Mouse (Mus musculus) CH12.LX (cell line): ENCODE data around the gene Fam178b. TPM values are rescaled to one million over a fixed set of nuclear protein-coding genes. Genes with fewer than 3 reads are reported as not detected.

Experiments
- DNase-seq: peaks from one replicate; pipeline ENCODE4 v3.0.0-alpha.2; 2013; ENCODE audit errors: extremely low read depth
- H3K27ac ChIP-seq: 2 replicates; pipeline ENCODE4 v1.5.1; 2012; ENCODE audit warnings: low read depth, mild to moderate bottlenecking, control low read depth, moderate library complexity; ENCODE audit not compliant: insufficient read depth
- H3K27me3 ChIP-seq: replicated peaks from 2 replicates; pipeline ENCODE3; 2012; ENCODE audit warnings: inconsistent platforms
- H3K36me3 ChIP-seq, 2 experiments: replicated peaks in 1 of 2; 2 replicates each; pipeline versions ENCODE3 to v1.6.1; 2012; ENCODE audit warnings: inconsistent platforms in 1 of 2, low read length in 1 of 2, mild to moderate bottlenecking in 1 of 2, mixed read lengths in 1 of 2, moderate library complexity in 1 of 2; ENCODE audit not compliant: control insufficient read depth in 1 of 2, insufficient read depth in 1 of 2
- H3K4me1 ChIP-seq, 2 experiments: 2 replicates each; pipeline ENCODE4 v1.6.1; 2012; ENCODE audit warnings: inconsistent platforms in 1 of 2, moderate library complexity in 1 of 2; ENCODE audit not compliant: insufficient read depth in 2 of 2, control insufficient read depth in 1 of 2
- H3K4me2 ChIP-seq: 2 replicates; pipeline ENCODE4 v1.6.1; 2012; ENCODE audit warnings: low read depth, mild to moderate bottlenecking, control low read depth; ENCODE audit not compliant: poor library complexity, insufficient read depth, severe bottlenecking
- H3K4me3 ChIP-seq, 3 experiments: fragments of 150-350 bp in 1 of 3; sonication (generic) in 1 of 3; replicated peaks in 1 of 3; 2 replicates each; pipeline versions ENCODE3 to v1.5.1; 2011 to 2012; ENCODE audit warnings: low read depth in 2 of 3, low read length in 2 of 3, mild to moderate bottlenecking in 2 of 3, moderate library complexity in 2 of 3, control low read depth in 1 of 3, improper control_type of control experiment in 1 of 3, inconsistent platforms in 1 of 3, mixed read lengths in 1 of 3; ENCODE audit not compliant: poor library complexity in 1 of 3
- H3K79me2 ChIP-seq: replicated peaks from 2 replicates; pipeline ENCODE4 v1.6.1; 2012; ENCODE audit warnings: mild to moderate bottlenecking, moderate library complexity; ENCODE audit not compliant: control insufficient read depth, poor library complexity, insufficient read depth, severe bottlenecking; ENCODE audit errors: extremely low read depth
- H3K9ac ChIP-seq: 2 replicates; pipeline ENCODE4 v1.6.1; 2012; ENCODE audit warnings: low read depth, mild to moderate bottlenecking, control low read depth, moderate library complexity; ENCODE audit not compliant: insufficient read depth
- H3K9me3 ChIP-seq: replicated peaks from 2 replicates; pipeline ENCODE3; 2012; ENCODE audit warnings: low read length, inconsistent platforms, mixed read lengths
- BHLHE40 ChIP-seq: IDR thresholded peaks from 2 replicates; pipeline ENCODE4 v1.6.1; 2011; ENCODE audit warnings: mild to moderate bottlenecking, low read depth, low read length, improper control_type of control experiment
- CTCF ChIP-seq, 2 experiments: IDR thresholded peaks in 1 of 2; conservative IDR thresholded peaks in 1 of 2; 2 replicates each; pipeline ENCODE4 v1.5.1; 2011 to 2012; ENCODE audit warnings: low read depth in 2 of 2, low read length in 2 of 2, improper control_type of control experiment in 1 of 2, inconsistent platforms in 1 of 2, mild to moderate bottlenecking in 1 of 2, moderate library complexity in 1 of 2
- ELF1 ChIP-seq: IDR thresholded peaks from 2 replicates; pipeline ENCODE4 v1.6.1; 2014; ENCODE audit warnings: low read depth, mild to moderate bottlenecking, inconsistent platforms, low read length, improper control_type of control experiment
- ETS1 ChIP-seq: conservative IDR thresholded peaks from 2 replicates; pipeline ENCODE4 v1.6.1; 2012; ENCODE audit warnings: low read depth, mild to moderate bottlenecking, inconsistent platforms, low read length, improper control_type of control experiment, moderate library complexity
- GABPA ChIP-seq: IDR thresholded peaks from 2 replicates; pipeline ENCODE4 v1.6.1; 2012; ENCODE audit warnings: low read depth, low read length, improper control_type of control experiment, inconsistent platforms; ENCODE audit not compliant: insufficient replicate concordance
- HCFC1 ChIP-seq: IDR thresholded peaks from 2 replicates; pipeline ENCODE4 v1.6.1; 2012; ENCODE audit warnings: low read depth, mild to moderate bottlenecking, inconsistent platforms, low read length, improper control_type of control experiment
- IRF4 ChIP-seq: IDR thresholded peaks from 2 replicates; pipeline ENCODE4 v1.6.1; 2014; ENCODE audit warnings: low read depth, mild to moderate bottlenecking, inconsistent platforms, low read length, improper control_type of control experiment
- JUND ChIP-seq: conservative IDR thresholded peaks from 2 replicates; pipeline ENCODE4 v1.6.1; 2011; ENCODE audit warnings: low read depth, low read length, improper control_type of control experiment
- KAT2A ChIP-seq: IDR thresholded peaks from 2 replicates; pipeline ENCODE4 v1.6.1; 2012; ENCODE audit warnings: low read length, improper control_type of control experiment, inconsistent platforms; ENCODE audit not compliant: insufficient replicate concordance
- MAX ChIP-seq: IDR thresholded peaks from 2 replicates; pipeline ENCODE4 v1.6.1; 2011; ENCODE audit warnings: low read length, improper control_type of control experiment
- MAZ ChIP-seq: IDR thresholded peaks from 2 replicates; pipeline ENCODE4 v1.6.1; 2012; ENCODE audit warnings: low read depth, mild to moderate bottlenecking, inconsistent platforms, low read length, improper control_type of control experiment, moderate library complexity
- MXI1 ChIP-seq: IDR thresholded peaks from 2 replicates; pipeline ENCODE4 v1.6.1; 2011; ENCODE audit warnings: mild to moderate bottlenecking, low read depth, low read length, improper control_type of control experiment
- NELFE ChIP-seq: IDR thresholded peaks from 2 replicates; pipeline ENCODE4 v1.6.1; 2011; ENCODE audit warnings: low read depth, low read length, improper control_type of control experiment
- PAX5 ChIP-seq: IDR thresholded peaks from 2 replicates; pipeline ENCODE4 v1.6.1; 2012; ENCODE audit warnings: low read length, inconsistent platforms, mixed read lengths
- POLR2A ChIP-seq: IDR thresholded peaks from 2 replicates; pipeline ENCODE4 v1.6.1; 2011; ENCODE audit warnings: low read depth, mild to moderate bottlenecking, improper control_type of control experiment, low read length
- POLR2AphosphoS2 ChIP-seq: IDR thresholded peaks from 2 replicates; pipeline ENCODE4 v1.6.1; 2011; ENCODE audit warnings: low read depth, low read length, improper control_type of control experiment
- RCOR1 ChIP-seq: conservative IDR thresholded peaks from 2 replicates; pipeline ENCODE4 v1.6.1; 2012; ENCODE audit warnings: low read depth, mild to moderate bottlenecking, inconsistent platforms, low read length, improper control_type of control experiment
- TBP ChIP-seq: conservative IDR thresholded peaks from 2 replicates; pipeline ENCODE4 v1.6.1; 2011; ENCODE audit warnings: low read depth, low read length, improper control_type of control experiment
- TCF12 ChIP-seq: IDR thresholded peaks from 2 replicates; pipeline ENCODE4 v1.6.1; 2014; ENCODE audit warnings: low read depth, mild to moderate bottlenecking, inconsistent platforms, low read length, improper control_type of control experiment
- UBTF ChIP-seq: IDR thresholded peaks from 2 replicates; pipeline ENCODE4 v1.6.1; 2012; ENCODE audit warnings: low read depth, mild to moderate bottlenecking, inconsistent platforms, low read length, improper control_type of control experiment, moderate library complexity
- USF1 ChIP-seq: IDR thresholded peaks from 2 replicates; pipeline ENCODE4 v1.6.1; 2014; ENCODE audit warnings: low read depth, mild to moderate bottlenecking, inconsistent platforms, low read length, improper control_type of control experiment
- ZC3H11A ChIP-seq: IDR thresholded peaks from 2 replicates; pipeline ENCODE4 v1.6.1; 2012; ENCODE audit warnings: low read depth, mild to moderate bottlenecking, inconsistent platforms, low read length, improper control_type of control experiment
- dilution Hi-C: fragments of 300-500 bp; cut with MboI; formaldehyde crosslinking; loops from 2 replicates; pipeline ENCODE4 v1.14.3; 2020; ENCODE audit warnings: low sequenced_read_pairs; ENCODE audit not compliant: extremely low pct_unique_long_range_greater_than_20kb, extremely low pct_ligation_motif_present
- in situ Hi-C: fragments of 300-500 bp; cut with MboI; formaldehyde crosslinking; loops from 3 replicates; pipeline ENCODE4 v1.14.3; 2019; ENCODE audit warnings: low sequenced_read_pairs, low pct_ligation_motif_present, low pct_unique_long_range_greater_than_20kb, mixed read lengths
- polyA plus RNA-seq: library from polyadenylated mRNA; unstranded; fragments of >175 nt; gene quantifications from 2 replicates; pipeline ENCODE4 v1.2.1, GENCODE M21; 2012; ENCODE audit warnings: low read depth; ENCODE audit not compliant: insufficient read length
- total RNA-seq, 2 experiments: library from RNA; depleted of rRNA; stranded (reverse); fragments of 300-350 nt in 1 of 2; fragments of >200 nt in 1 of 2; gene quantifications; 2 replicates each; pipeline ENCODE4 v1.2.3; 2012 to 2014

Gene Fam178b
- total and polyA plus RNA-seq, 3 experiments, result 0.50 TPM; not detected in 2

DNA sequence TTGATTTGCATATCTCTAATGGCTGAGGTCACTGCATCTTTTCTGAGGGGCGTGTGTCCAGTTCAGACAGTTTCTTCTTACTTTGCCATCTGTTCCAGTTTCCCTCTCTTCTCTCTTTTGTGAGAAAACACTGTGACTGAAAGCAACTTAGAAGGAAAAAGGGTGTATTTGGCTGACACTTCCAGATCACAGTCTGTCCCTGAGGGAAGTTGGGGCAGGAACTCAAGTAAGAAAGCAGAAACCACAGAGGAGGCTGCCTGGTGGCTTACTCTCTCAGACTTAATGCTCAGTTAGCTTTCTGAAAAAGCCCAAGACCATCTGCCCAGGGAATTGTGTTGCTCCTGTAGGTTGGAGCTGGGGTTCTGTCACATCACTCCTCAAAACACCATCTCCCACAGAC is 68.4 kb downstream of the Fam178b start:
- no peak for TF ChIP-seq KAT2A
- no peak for TF ChIP-seq GABPA
- no peak for TF ChIP-seq MAX
- no peak for TF ChIP-seq MXI1
- TF ChIP-seq NELFE, result no peak
- no peak for TF ChIP-seq MAZ
- TF ChIP-seq UBTF, result no peak
- TF ChIP-seq USF1, result no peak
- TF ChIP-seq JUND, result no peak
- TF ChIP-seq TCF12, result no peak
- no peak for TF ChIP-seq PAX5
- no peak for TF ChIP-seq BHLHE40
- TF ChIP-seq CTCF (conservative IDR thresholded peaks at IDR 0.05 in 1 of 2, IDR thresholded peaks at IDR 0.05 in 1 of 2; ENCODE audit: low read depth in 2 of 2, low read length in 2 of 2), result no peak
- TF ChIP-seq POLR2A, result no peak
- TF ChIP-seq ETS1, result no peak
- TF ChIP-seq RCOR1, result no peak
- TF ChIP-seq IRF4, result no peak
- TF ChIP-seq TBP, result no peak
- dilution Hi-C loops (no loop called here), in situ Hi-C loops (no loop called here)

DNA sequence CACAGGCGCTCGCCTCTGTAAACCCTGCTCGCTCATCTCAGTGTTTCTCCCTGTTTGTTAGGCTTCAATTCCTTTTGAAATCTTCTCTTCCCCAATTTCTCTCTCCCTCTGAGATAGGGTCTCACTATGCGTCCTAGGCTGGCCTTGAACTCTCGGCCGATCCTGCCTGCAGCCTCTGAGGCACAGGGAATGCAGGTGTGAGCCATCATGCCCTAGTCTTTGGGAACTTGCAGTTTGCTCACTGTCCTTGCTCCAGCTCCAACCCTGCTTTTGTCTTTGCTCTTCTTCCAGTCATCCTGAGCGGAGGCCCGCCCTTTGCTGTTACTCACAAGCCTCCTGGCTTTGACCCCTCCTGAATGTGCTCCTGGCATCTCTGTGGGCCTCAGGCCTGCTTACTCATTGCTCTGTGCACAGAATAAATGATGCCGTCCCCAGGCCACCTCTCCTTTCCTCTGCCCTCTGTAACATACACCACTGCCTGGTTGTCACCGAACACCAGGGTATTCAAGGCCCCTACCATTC is 69.5 kb downstream of the Fam178b start:
- Histone ChIP-seq H3K27me3 (peaks cover 3% of the 10 kb centered on the region), H3K4me3 (no peak overlapping the region), H3K4me2 (no peak overlapping the region), H3K27ac (no peak overlapping the region), H3K36me3 (no peaks in the 10 kb centered on the region), H3K79me2 (no peaks in the 10 kb centered on the region), H3K9me3 (no peaks in the 10 kb centered on the region), H3K9ac (no peak overlapping the region)
- dilution Hi-C loops, result no loop called here
- TF ChIP-seq ELF1 (no peak), MAZ (no peak), HCFC1 (no peak), POLR2AphosphoS2 (no peak), IRF4 (no peak), ZC3H11A (no peak), UBTF (no peak)
- TF ChIP-seq, all 38 proteins: peak for 0
- in situ Hi-C loops, result no loop called here
- H3K4me1 ChIP-seq, result peaks cover 0 to 11% of the 10 kb centered on the region in 2 experiments; a peak in 2 of 4 replicates
- no peak for DNase-seq

More for the DNA sequence above, 68.4 kb downstream of the Fam178b start:
- Histone ChIP-seq H3K36me3 (no peaks in the 10 kb centered on the region), H3K9me3 (no peaks in the 10 kb centered on the region), H3K4me3 (no peak overlapping the region), H3K27ac (no peak overlapping the region), H3K27me3 (peaks cover 5% of the 10 kb centered on the region), H3K4me2 (no peak overlapping the region), H3K9ac (no peak overlapping the region), H3K4me1 (peaks cover 0 to 11% of the 10 kb centered on the region in 2 experiments; a peak in 2 of 4 replicates), H3K79me2 (no peaks in the 10 kb centered on the region)
- DNase-seq, result no peak
